Mouse (Mus musculus) hindbrain, embryonic 11.5 days (tissue): ENCODE data around the gene Drd4. TPM values are rescaled to one million over a fixed set of nuclear protein-coding genes. Genes with fewer than 3 reads are reported as not detected.

ENCODE experiments used
- ATAC-seq: fragments of 200-750 bp; cut with Nextera tagmentation; 2 replicates; pipeline ENCODE4 v1.8.0; 2017; ENCODE audit warnings: mild to moderate bottlenecking, moderate TSS enrichment, moderate library complexity; ENCODE audit not compliant: low FRiP score
- DNase-seq: peaks from one replicate; pipeline ENCODE4 v3.0.0-alpha.2; 2015; ENCODE audit warnings: low spot score
- H3K27ac ChIP-seq: fragments of 300-500 bp; sonication (generic); 2 replicates; pipeline ENCODE4 v1.5.1; 2014; ENCODE audit warnings: mild to moderate bottlenecking, low read depth, low read length
- H3K27me3 ChIP-seq: fragments of 300-500 bp; sonication (generic); 2 replicates; pipeline ENCODE4 v1.6.1; 2014; ENCODE audit warnings: mild to moderate bottlenecking, low read length, moderate library complexity, mixed read lengths; ENCODE audit not compliant: control insufficient read depth, insufficient read depth
- H3K36me3 ChIP-seq: fragments of 300-500 bp; sonication (generic); 2 replicates; pipeline ENCODE4 v1.6.1; 2014; ENCODE audit warnings: mild to moderate bottlenecking, low read length, moderate library complexity, mixed read lengths; ENCODE audit not compliant: control insufficient read depth, insufficient read depth
- H3K4me1 ChIP-seq: fragments of 300-500 bp; sonication (generic); replicated peaks from 2 replicates; pipeline ENCODE4 v1.6.1; 2014; ENCODE audit warnings: low read length, mixed read lengths; ENCODE audit not compliant: control insufficient read depth, insufficient read depth
- H3K4me2 ChIP-seq: fragments of 300-500 bp; sonication (generic); replicated peaks from 2 replicates; pipeline ENCODE4 v1.6.1; 2014; ENCODE audit warnings: mild to moderate bottlenecking, low read depth, low read length
- H3K4me3 ChIP-seq: fragments of 300-500 bp; sonication (generic); 2 replicates; pipeline ENCODE4 v1.5.1; 2014; ENCODE audit warnings: low read depth, low read length
- H3K9ac ChIP-seq: fragments of 300-500 bp; sonication (generic); 2 replicates; pipeline ENCODE4 v1.6.1; 2014; ENCODE audit warnings: low read depth, low read length
- H3K9me3 ChIP-seq: fragments of 300-500 bp; sonication (generic); 2 replicates; pipeline ENCODE4 v1.6.1; 2016; ENCODE audit warnings: low read length; ENCODE audit not compliant: control insufficient read depth
- whole genome bisulfite sequencing: fragments of 180-500 bp; shearing (Covaris S2); extraction: QIAGEN DNeasy Blood & Tissue Kit; methylation state at CpG from one replicate; pipeline ENCODE4 v1.1.7; 2014; 5-methylcytosine and 5-hydroxymethylcytosine counted together
- polyA plus RNA-seq: library from polyadenylated mRNA; unstranded; fragments of >200 nt; fragmentation: Nextera tagmentation; extraction: Ambion mirVana; gene quantifications from 2 replicates; pipeline ENCODE4 v1.2.1, GENCODE M21; 2014

Drd4 gene
- polyA plus RNA-seq, 1 experiment from 2014 or later, result 0.25 TPM

DNA sequence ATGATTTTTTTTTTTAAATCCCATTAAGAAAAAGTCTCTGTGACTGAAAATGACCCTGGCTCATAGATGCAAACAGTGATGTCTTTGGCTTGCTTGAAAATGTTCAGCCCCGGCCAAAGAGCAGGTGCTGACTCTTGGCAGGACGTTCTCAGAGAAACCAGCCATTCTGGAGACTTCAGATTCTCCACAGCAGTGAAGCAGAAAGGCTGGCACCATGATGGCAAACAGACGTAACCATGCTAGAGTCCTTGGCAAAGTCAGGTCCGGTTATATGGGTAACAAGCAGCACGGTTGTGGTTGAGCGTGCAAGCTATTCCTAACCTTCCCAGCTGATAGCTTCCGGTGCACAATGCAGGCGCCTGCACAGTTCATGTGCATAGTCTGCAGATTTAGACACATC, 7.4 kb downstream of the Drd4 start:
- Histone ChIP-seq H3K27ac (no peak overlapping the region), H3K27me3 (peaks cover 17% of the 10 kb centered on the region), H3K4me1 (no peaks in the 10 kb centered on the region; the same call in 1 of the 2 replicates), H3K36me3 (0 out of 2 replicates have a peak, but pooled peaks cover 3% of the 10 kb centered on the region), H3K9me3 (no peaks in the 10 kb centered on the region), H3K9ac (no peak overlapping the region), H3K4me2 (no peak overlapping the region), H3K4me3 (no peak overlapping the region)
- ATAC-seq, result no peak
- 94% methylated on average over 8 of the region's 8 CpGs for WGBS
- no peak for DNase-seq

- Histone ChIP-seq H3K4me2 (no peak overlapping the region), H3K4me3 (no peak overlapping the region), H3K9me3 (no peaks in the 10 kb centered on the region), H3K27me3 (no peaks in the 10 kb centered on the region; the same call in 1 of the 2 replicates), H3K4me1 (no peaks in the 10 kb centered on the region), H3K9ac (no peak overlapping the region), H3K27ac (no peak overlapping the region), H3K36me3 (0 out of 2 replicates have a peak, but pooled peaks cover 6% of the 10 kb centered on the region)
- DNase-seq (no peak), ATAC-seq (no peak)
- 96% methylated on average over 9 of the region's 9 CpGs for WGBS
These were observed 9.6 kb downstream of the Drd4 start for GRCm38 (mm10) chr7:141301386-141301785.

GRCm38 (mm10) chr7:141302702-141303268, 11.0 kb downstream of the Drd4 start:
- Histone ChIP-seq H3K4me1 (no peaks in the 10 kb centered on the region), H3K27me3 (no peaks in the 10 kb centered on the region), H3K9me3 (no peaks in the 10 kb centered on the region), H3K36me3 (0 out of 2 replicates have a peak, but pooled peaks cover 6% of the 10 kb centered on the region), H3K27ac (no peak overlapping the region), H3K9ac (no peak overlapping the region), H3K4me2 (no peak overlapping the region), H3K4me3 (no peak overlapping the region)
- WGBS, result 83% methylated on average over 1 of the region's 1 CpGs
- ATAC-seq (no peak), DNase-seq (no peak)

GRCm38 (mm10) chr7:141304537-141304936, 12.7 kb downstream of the Drd4 start:
- Histone ChIP-seq H3K9ac (no peak overlapping the region), H3K4me3 (no peak overlapping the region), H3K27me3 (no peaks in the 10 kb centered on the region), H3K4me2 (no peak overlapping the region), H3K4me1 (no peaks in the 10 kb centered on the region), H3K27ac (no peak overlapping the region), H3K9me3 (no peaks in the 10 kb centered on the region), H3K36me3 (peaks cover 8% of the 10 kb centered on the region; the same call in 1 of the 2 replicates)
- DNase-seq (no peak), ATAC-seq (no peak)
- 90% methylated on average over 4 of the region's 4 CpGs for WGBS

DNA sequence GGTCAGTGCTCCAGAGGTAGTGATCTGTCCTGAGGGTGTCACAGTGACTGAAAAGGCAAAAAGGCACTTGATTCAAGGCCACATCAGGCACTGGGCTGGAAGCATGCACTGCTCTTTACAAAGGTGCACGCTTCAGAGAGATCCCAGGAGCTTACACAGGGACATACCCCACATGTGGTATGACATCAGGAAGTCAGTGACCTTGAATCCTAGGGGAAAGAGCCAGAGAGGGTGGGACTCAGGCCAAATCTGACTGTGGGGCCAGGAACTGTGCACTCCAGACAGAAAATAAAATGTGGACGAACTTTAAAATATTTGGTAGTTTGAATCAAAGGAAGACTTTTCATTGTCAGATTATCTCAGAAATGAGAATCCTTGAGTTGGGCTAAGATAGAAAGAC, 22.6 kb downstream of the Drd4 start:
- Histone ChIP-seq H3K9ac (no peak overlapping the region), H3K36me3 (peaks cover 18% of the 10 kb centered on the region; the same call in 1 of the 2 replicates), H3K27ac (no peak overlapping the region), H3K4me3 (no peak overlapping the region), H3K27me3 (no peaks in the 10 kb centered on the region), H3K4me2 (no peak overlapping the region), H3K9me3 (no peaks in the 10 kb centered on the region), H3K4me1 (no peaks in the 10 kb centered on the region)
- no peak for DNase-seq
- WGBS, result 93% methylated on average over 2 of the region's 2 CpGs
- ATAC-seq, result no peak

- no peak overlapping the region for H3K9ac ChIP-seq
- H3K4me1 ChIP-seq, result no peaks in the 10 kb centered on the region
- WGBS, result 92% methylated on average over 8 of the region's 8 CpGs
- H3K27me3 ChIP-seq, result no peaks in the 10 kb centered on the region
- no peaks in the 10 kb centered on the region for H3K9me3 ChIP-seq
- ATAC-seq, result no peak
- H3K36me3 ChIP-seq, result peaks cover 18% of the 10 kb centered on the region; the same call in 1 of the 2 replicates
- H3K27ac ChIP-seq, result no peak overlapping the region
- H3K4me2 ChIP-seq, result no peak overlapping the region
- DNase-seq, result no peak
- H3K4me3 ChIP-seq, result no peak overlapping the region
These were observed 23.3 kb downstream of the Drd4 start for GRCm38 (mm10) chr7:141315076-141315475.

- ATAC-seq (no peak), DNase-seq (peak; percentile 36)
- Histone ChIP-seq H3K36me3 (peaks cover 18% of the 10 kb centered on the region; the same call in 1 of the 2 replicates), H3K27me3 (no peaks in the 10 kb centered on the region), H3K27ac (no peak overlapping the region), H3K9me3 (no peaks in the 10 kb centered on the region), H3K9ac (no peak overlapping the region), H3K4me1 (no peaks in the 10 kb centered on the region), H3K4me2 (no peak overlapping the region), H3K4me3 (no peak overlapping the region)
- 82% methylated on average over 5 of the region's 5 CpGs for WGBS
These were observed 24.2 kb downstream of the Drd4 start for GRCm38 (mm10) chr7:141315974-141316373.

GRCm38 (mm10) chr7:141317619-141318132, 25.9 kb downstream of the Drd4 start:
- no peak overlapping the region for H3K27ac ChIP-seq
- WGBS, result 79% methylated on average over 1 of the region's 1 CpGs
- H3K4me1 ChIP-seq, result no peaks in the 10 kb centered on the region
- DNase-seq, result no peak
- H3K4me3 ChIP-seq, result no peak overlapping the region
- H3K36me3 ChIP-seq, result peaks cover 27% of the 10 kb centered on the region
- no peak for ATAC-seq
- H3K27me3 ChIP-seq, result no peaks in the 10 kb centered on the region
- no peaks in the 10 kb centered on the region for H3K9me3 ChIP-seq
- H3K4me2 ChIP-seq, result no peak overlapping the region
- no peak overlapping the region for H3K9ac ChIP-seq

DNA sequence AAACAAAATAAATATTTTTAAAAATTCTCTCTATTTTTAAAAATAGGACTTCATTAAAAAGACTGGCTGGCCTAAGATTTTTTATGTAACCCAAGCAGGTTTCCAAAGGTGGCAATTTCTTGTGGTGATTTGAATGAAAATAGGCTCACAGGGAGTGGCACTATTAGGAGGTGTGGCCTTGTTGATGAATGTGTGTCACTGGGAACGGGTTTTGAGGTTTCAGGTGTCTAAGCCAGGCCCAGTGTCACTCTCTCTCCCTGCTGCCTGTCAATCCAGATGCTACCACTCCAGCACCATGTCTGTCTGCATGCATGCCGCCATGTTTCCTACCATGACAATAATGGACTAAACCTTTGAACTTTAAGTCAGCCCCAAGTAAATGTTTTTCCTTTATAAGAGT, 27.6 kb downstream of the Drd4 start:
- no peak overlapping the region for H3K27ac ChIP-seq
- H3K4me2 ChIP-seq, result no peak overlapping the region
- H3K9ac ChIP-seq, result no peak overlapping the region
- no peak overlapping the region for H3K4me3 ChIP-seq
- ATAC-seq (no peak), DNase-seq (no peak)
- no peaks in the 10 kb centered on the region for H3K4me1 ChIP-seq
- no peaks in the 10 kb centered on the region for H3K9me3 ChIP-seq
- peaks cover 23% of the 10 kb centered on the region for H3K36me3 ChIP-seq
- no peaks in the 10 kb centered on the region for H3K27me3 ChIP-seq
- whole genome bisulfite sequencing, result 88% methylated on average over 2 of the region's 2 CpGs
